Mouse (Mus musculus): ENCODE results near the gene Ina.

DNA sequence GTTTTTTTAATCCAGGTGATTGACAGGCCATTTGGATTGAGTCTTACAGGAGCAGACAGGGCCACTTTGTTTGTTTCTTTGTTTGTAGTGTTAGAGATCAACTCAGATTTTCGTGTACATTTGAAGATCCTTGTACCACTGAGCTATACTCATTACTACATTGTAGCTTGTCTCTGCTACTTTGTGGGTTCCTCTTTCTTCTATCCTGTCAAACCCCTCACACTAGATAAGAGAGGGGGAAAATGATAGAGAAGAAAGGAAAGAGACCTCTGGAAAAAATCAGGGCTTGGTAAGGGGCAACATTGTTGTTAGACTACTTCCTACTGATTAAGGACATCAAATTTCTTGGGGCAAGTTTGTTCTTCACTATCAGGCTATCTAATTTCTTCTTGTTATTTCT, 43.2 kb downstream of the Ina start:
- TF ChIP-seq CTCF (IDR thresholded peaks at IDR 0.05; ENCODE audit: control insufficient read depth, insufficient read depth, low read length) (no peak), POLR2A (IDR thresholded peaks at IDR 0.05; ENCODE audit: borderline replicate concordance, control insufficient read depth, low read depth, low read length) (no peak)

Measured in bone marrow, adult 2 months (tissue).